Mouse (Mus musculus) WW6 (cell line): ENCODE results near the gene Nucb1.
"Not testable (repeated sequence)": the region's sequence is repeated elsewhere in the genome, so short reads cannot be mapped to it uniquely, and the experiment has no call there.

Source experiments
- DNase-seq: peaks from one replicate; pipeline ENCODE4 v3.0.0-alpha.2; 2013; ENCODE audit warnings: low read depth, low spot score

Nucb1 gene

DNA sequence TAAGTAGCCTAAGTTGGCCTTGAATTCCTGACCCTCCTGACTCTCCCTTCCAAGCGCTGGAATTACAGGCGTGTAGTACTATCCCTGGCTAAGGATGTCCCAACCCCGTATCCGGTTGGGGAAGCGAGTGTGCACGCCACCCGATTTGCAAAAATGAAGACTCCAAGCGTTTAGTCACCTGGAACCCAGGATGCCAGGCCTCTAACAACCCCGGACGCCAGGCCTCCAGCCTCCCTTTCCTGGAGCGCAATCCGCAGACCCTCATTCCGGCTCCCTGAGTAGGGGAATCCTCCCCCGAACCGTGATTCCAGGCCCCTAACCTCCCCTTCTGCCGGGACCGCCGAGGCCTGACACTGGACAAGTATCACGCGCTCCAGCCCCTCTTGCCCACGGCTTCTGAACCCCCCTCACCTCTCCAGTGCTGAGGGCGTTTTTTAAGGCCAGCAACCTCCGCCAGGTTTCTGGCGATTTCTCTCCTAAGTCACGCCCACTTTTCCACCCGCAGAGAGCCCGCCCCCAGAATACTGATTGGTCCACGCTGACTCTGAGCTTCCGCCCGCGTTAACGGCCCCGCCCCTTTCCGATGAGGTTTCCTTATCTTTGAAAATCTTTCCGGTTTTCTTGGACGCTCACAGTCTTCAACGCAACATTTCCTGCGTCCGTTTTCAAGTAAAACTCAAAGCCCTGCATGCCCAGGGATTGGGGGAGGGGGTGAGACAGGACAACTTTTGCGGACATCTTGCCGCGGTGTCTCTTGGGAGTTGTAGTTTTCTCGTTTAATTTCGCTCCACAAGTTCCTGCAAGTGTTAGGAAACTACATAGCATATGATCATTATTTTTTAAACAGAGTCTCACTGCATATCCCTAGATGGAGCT, at the start of gene Nucb1:
TSS of gene Nucb1 (minus strand) at position 495 of the 876 bp plus-strand sequence.
- peak; percentile 79 for DNase-seq

- DNase-seq = no peak
These were observed 48.7 kb upstream of the Nucb1 start for GRCm38 (mm10) chr7:45558907-45559306.

- DNase-seq = no peak
These were observed 45.6 kb upstream of the Nucb1 start for GRCm38 (mm10) chr7:45555787-45556186.

DNA sequence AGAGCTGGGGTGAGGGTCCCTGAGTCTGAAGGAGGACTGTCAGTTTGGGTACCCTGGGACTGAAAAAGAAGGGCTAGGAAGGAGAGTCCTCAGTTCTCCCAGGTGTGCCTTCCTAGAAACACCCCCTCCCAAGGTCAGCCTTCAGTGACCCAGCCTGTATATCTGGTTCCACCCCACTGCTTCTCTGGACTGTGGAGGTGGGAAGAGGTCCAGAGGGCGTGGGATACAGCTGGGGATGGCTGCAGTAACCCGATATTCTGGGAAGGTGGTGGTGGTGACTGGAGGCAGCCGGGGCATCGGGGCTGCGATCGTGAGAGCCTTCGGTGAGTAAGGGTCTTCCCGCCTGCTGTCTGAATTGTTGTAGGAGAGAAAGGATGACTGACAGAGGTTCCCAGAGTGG, 44.5 kb upstream of the Nucb1 start, which contains the start of gene Hsd17b14:
TSS of gene Hsd17b14 (plus strand) at position 150 of the 400 bp plus-strand sequence.
- no peak for DNase-seq

DNA sequence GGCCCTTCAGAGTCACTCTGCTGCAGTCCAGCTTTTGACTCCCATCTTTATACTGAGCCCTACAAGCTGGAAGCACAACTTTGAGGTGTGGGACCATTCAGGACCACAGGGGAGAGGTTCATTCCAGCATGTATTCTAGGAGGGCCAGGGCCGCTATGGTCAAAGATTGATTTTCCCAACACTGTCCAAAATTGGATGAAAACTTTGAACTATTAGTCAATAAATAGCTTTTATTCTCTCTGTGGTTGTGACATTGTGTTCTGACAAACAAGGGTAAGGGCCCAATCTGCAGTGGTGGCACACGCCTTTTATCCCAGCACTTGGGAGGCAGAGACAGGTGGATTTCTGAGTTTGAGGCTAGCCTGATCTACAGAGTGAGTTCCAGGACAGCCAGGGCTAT, 43.8 kb upstream of the Nucb1 start:
- no peak for DNase-seq

GRCm38 (mm10) chr7:45553519-45553918, 43.3 kb upstream of the Nucb1 start:
- no peak for DNase-seq

GRCm38 (mm10) chr7:45551512-45551883, 41.3 kb upstream of the Nucb1 start:
- peak; percentile 74 for DNase-seq

DNA sequence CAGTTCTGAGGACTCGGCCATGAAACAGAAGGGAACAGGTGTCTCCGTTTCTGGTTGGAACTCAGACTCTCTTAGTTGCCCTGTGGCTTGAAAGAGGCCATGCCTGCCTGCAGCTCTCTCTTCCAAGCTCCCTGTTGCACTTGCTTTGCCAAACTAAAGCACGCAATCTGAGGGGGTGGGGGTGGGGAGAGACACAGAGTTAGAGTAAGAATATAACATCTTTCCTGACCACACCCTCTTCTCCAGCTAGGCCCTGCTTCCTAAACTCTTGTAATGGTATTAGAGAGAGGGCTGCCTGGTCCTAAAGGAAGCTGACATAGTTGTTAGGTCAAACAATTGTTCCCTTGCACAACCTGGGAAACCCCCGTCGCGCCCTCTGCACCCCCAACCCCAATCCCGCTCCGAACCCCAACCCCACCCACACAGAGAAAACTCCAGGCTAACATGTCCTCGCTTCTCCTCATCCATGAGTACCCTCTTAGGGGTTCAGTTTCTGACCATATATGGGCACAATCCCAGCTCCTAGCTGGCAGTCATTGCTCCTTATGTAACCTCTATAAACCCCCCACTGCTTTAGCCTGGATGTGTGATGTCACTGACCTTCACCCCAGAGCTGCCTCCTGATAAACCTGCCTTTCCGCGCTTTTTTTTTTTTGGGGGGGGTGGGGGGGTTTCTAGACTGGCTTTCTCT, 40.8 kb upstream of the Nucb1 start:
- no peak for DNase-seq

DNA sequence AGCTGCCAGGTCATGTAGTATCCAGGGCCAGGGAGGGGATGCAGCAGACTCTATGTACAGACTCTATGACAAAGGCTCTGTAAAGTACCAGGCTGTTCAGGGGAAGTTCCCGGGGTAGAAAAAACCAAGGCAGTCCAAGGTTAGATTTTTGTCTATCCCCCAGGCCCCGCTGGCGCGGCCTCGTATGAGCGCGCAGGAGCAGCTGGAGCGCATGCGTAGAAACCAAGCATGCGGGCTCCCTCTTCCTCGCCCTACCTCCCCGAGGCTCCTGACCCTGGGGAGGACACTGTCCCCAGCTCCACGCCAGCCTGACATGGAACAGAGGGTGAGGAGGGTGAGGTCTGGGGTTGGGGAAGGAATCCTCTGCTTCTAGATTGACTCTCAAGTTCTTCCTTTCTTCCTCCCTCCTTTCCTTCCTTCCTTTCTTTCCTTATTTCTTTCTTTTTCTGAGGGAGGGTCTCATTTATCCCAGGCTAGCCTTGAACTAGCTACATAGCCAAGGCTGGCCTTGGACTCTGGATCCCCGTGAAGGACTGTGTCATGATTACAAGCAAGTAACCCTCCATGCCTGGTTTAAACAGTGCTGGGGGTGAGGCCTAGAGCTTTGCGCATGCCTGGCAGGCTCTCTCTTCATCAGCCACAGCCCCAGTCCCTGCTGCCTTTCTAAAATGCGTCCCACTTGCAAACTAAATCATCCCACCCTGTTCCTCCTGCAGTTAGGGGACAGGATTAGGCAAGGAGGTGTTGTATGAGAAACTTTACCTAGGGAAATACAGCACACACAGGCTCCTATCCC, 39.6 kb upstream of the Nucb1 start:
- no peak for DNase-seq

DNA sequence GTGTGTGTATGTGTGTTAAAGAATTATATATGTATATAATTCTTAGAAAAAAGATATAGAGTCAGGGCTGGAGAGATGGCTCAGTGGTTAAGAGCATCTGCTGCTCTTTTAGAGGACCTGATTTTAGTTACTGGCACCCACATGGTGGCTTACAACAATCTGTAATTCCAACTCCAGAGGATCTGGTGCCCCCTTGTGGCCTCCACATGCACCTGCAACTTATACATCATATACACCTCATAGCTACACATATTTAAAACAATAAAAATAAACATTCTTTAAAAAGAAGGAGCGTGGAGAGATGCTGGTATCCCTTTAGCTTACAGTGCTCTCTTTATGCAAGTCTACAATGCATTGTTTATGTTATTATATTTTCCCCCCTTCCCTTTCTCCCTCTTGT, 34.3 kb upstream of the Nucb1 start:
- DNase-seq = no peak

DNA sequence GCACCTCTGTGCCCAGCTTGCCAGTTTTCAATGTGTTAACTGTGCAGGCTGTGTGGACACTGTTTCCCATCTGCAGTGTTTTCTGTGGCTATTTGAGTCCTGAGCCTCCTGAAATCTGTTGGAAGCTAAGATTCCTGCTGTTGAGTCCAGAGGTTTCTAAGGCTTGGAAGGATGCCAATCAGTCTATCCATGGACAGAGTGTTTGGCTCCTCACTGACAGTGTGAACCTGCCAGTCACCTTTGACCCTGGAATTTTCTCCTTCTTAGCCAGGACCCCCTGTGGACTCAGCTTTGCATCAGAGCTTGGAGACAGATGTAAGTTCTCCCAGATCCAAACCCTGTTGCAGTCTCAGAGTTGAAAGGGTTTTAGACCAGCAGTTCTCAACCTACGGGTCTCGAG, 30.0 kb upstream of the Nucb1 start:
- no peak for DNase-seq

DNA sequence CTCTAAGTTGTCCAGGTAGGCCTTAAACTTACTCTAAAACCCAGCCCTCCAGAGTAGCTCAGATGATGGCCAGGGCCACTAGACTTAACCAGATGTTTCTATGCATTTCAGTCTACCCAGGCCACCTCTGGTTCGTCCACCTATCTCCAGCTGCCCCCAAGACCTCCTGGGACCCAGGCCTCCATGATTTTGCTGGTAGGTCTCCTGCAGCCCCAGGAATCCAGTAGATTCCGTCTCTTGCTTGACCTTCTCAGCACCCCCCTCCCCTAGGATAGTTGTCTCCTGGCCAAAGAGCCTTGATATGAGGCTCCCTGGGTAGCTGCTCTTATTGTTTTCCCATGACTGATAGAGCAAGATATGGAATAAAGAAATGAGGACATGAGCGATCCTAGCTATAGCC, 28.9 kb upstream of the Nucb1 start:
- DNase-seq = no peak

DNA sequence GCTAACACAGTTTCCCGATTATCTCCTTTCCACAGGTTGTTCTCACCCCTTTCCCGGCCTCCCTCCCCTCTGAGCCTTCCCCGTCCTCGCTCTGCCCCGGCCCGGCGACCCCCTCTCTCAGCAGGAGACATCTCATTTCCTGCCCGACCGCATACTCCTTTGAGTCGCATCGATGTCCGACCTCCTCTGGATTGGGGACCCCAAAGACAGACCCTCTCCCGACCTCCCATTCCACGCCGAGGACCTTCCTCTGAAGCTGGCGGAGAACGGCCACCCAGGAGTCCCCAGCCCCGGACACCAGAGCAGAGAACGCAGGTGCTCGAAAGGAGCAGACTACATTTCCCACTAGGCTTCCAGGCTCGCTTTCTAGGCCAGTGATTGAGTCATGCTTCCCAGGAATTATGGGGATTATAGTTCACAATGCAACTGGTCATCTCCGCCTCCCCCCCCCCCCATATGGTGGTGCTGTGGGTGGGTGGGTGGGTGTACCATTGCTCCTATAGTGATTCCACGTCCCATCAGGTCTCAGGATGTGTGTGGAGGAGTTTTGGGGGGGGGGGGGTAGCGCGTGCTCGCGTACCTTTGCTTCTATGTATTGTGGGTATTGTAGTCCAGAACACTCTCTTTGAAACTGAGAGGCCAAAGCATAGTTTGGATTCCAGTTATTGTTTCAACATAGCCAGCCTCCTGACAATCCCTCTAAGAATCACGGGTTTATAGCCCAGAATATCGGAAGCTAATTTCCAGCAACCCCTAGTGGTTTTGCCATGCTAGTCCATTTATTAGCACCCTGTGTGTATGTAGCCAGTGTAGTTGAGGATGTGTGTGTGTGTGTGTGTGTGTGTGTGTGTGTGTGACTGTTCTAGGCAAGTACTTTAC, 28.2 kb upstream of the Nucb1 start:
- no peak for DNase-seq

DNA sequence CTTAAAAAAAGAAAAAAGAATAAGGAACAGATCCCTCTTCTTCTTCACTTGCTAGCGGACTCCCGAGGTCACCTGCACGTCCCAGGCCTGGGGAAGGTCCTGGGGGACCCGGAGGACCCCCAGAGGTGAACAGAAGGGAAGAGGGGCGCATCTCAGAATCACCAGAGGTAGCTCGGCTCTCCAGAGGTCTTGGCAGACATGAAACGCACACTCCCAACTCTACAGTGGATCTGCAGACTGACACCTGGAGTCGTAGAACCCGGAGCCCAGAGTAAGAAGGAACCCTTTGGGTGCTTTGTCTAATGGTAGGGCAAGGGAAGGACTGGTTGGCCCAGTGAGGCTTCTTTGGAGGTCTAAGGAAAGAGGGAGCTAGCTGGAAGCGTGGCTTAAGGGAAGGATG, 27.4 kb upstream of the Nucb1 start:
- DNase-seq = no peak

- no peak for DNase-seq
These were observed 25.5 kb upstream of the Nucb1 start for GRCm38 (mm10) chr7:45535676-45536075.

DNA sequence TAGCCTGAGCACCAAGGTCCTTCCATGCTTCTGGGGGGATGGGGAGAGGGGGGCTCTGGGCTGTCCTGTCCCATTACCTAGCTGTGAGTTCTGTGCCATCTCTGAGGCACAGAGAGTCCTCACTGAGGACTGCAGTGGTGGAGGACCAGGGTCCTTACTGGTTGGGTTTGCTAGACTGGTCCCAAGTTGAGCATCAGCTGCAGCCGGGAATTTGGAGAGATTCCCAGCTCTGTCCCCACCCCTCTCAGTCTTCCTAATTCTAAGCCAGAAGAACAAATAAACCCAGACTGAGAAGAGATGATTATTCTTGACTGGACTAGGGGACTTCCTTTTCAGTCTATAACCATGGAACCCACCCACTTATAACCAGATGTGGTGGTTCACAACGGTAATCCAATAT, 20.4 kb upstream of the Nucb1 start:
- no peak for DNase-seq

DNA sequence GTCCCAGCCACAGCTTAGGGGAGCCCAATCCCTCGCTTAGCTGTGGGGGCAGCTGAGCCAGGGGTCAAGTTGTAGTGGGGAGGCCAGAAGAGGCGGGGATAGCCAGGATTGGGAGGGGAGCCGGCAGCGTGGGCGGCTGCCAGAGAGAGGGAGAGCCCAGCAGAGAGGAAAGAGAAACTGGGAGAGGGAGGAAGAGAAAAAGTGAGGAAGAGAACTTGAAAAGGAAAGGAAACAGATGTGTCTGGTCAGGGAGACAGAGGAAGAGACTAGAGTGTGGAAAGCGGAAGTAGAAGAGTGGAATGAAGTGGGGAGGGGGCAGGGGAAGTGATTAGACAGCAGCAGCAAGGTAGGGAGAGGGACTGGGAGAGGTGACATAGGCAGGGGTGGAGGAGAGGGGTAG, 19.3 kb upstream of the Nucb1 start:
- DNase-seq = no peak

- DNase-seq = not testable (repeated sequence)
These were observed 17.0 kb upstream of the Nucb1 start for GRCm38 (mm10) chr7:45527169-45527568.

- no peak for DNase-seq
These were observed 16.4 kb upstream of the Nucb1 start for GRCm38 (mm10) chr7:45526474-45527120.

- DNase-seq = peak; percentile 95
These were observed 15.7 kb upstream of the Nucb1 start, which contains the start of the genes Ppp1r15a and Plekha4 for GRCm38 (mm10) chr7:45525809-45526473. Ppp1r15a (minus strand) TSS chr7:45526268. Plekha4 (plus strand) TSS chr7:45526330.
